Comparison of ENCODE assay signal across 16 mouse cellular contexts in genomic region chr10:11199980-11200379, GRCm38 (mm10).
A peak's percentile ranks its signal among the peaks of the same experiment; 100 is the strongest.
DNase-seq lines count a peak whose midpoint lies in the region.
"Had no signal": no experiment of that assay in that cellular context is flagged by ENCODE, and none has a peak within 500 bp of the region (broad histone marks: within the 10 kb centered on the region; RNA-seq: fewer than 3 reads in every experiment).

No protein-coding gene starts in this region.

- DNase-seq in heart, adult 11 months, result peak; percentile 70
- DNase-seq in heart, adult 9 months (ENCODE audit: low spot score in 2 of 2), result no peak
- DNase-seq in ES-CJ7 (ENCODE audit: low read depth, low spot score) (peak; percentile 23), ZHBTc4 (ENCODE audit: low read depth, low spot score) (peak; percentile 53)
- DNase-seq in cerebellum, postnatal 4 days (ENCODE audit: low spot score in 2 of 2), result no peak
- DNase-seq in thymus, postnatal 25 days, result no peak
- DNase-seq: adrenal gland, postnatal 10 days; adrenal gland, postnatal 36 days; cerebellum, adult 18-20 months; cerebellum, adult 9-11 months; cerebellum, postnatal 25 days; gastrocnemius, postnatal 10 days; gastrocnemius, postnatal 36 days; heart, postnatal 14 days; heart, postnatal 4 days; kidney, adult 2 months had no signal

Comparison
In these comparisons a context has a peak if more than half of its experiments do, and no peak if none do; other contexts are left out.
1. DNase-seq: peak in heart, adult 11 months (single experiment), ES-CJ7 (single experiment) and ZHBTc4 (single experiment); none in heart, adult 9 months (0 of 2), cerebellum, postnatal 4 days (0 of 2) and thymus, postnatal 25 days (single experiment).